In the genomic region with DNA sequence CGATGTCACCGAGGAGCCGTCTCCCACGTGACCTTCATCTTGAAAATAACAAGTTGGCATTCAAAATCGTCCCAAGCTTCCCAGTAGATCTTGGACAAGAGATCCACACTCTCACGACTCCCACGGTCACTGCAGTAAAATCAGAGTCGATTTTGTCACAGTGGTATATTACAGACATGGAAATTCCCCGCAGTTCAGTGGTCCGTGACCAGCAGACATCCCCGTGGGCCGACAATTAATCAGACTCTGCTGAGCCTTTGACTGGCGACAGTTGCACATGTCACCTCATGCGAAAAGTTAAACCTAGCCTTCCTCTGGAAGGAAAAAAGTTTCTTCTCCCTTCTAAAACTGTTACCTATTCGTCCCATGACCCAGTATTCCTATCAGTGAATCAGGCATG, we compare ENCODE assay signal across 11 mouse cellular contexts.
"Had no signal": no experiment of that assay in that cellular context is flagged by ENCODE, and none has a peak within 500 bp of the region (broad histone marks: within the 10 kb centered on the region; RNA-seq: fewer than 3 reads in every experiment).

No protein-coding gene starts in this region.

- DNase-seq: right cerebral cortex, adult 18-20 months; right cerebral cortex, postnatal 25 days; thymus, postnatal 36 days had no signal

- ATAC-seq: intestine, postnatal 0 days; liver, embryonic 12.5 days had no signal

- H3K9ac ChIP-seq: limb, embryonic 15.5 days; liver, embryonic 12.5 days; lung, embryonic 14.5 days; neural tube, embryonic 12.5 days had no signal

- H3K27ac ChIP-seq: left cerebral cortex, adult 2 months; limb, embryonic 15.5 days; liver, embryonic 12.5 days; midbrain, embryonic 10.5 days; neural tube, embryonic 12.5 days had no signal

- H3K4me3 ChIP-seq: left cerebral cortex, adult 2 months; limb, embryonic 15.5 days; liver, embryonic 12.5 days; midbrain, embryonic 10.5 days; myocyte; neural tube, embryonic 12.5 days had no signal

- H3K9me3 ChIP-seq: limb, embryonic 15.5 days; liver, embryonic 12.5 days; midbrain, embryonic 10.5 days; neural tube, embryonic 12.5 days had no signal

- H3K4me2 ChIP-seq: limb, embryonic 15.5 days; liver, embryonic 12.5 days; lung, embryonic 14.5 days; neural tube, embryonic 12.5 days had no signal

- H3K36me3 ChIP-seq: limb, embryonic 15.5 days; liver, embryonic 12.5 days; midbrain, embryonic 10.5 days; neural tube, embryonic 12.5 days had no signal

- H3K27me3 ChIP-seq: liver, embryonic 12.5 days; neural tube, embryonic 12.5 days had no signal

- H3K4me1 ChIP-seq: liver, embryonic 12.5 days had no signal
